Mouse (Mus musculus) G1E (cell line): ENCODE measurements around the gene Parva.

Source experiments
- CTCF ChIP-seq: IDR thresholded peaks from 2 replicates; pipeline ENCODE4 v1.5.1; 2012; ENCODE audit warnings: low read depth, low read length, inconsistent platforms, mixed read lengths
- GATA1 ChIP-seq: IDR thresholded peaks from 2 replicates; pipeline ENCODE4 v1.6.1; 2012; ENCODE audit warnings: borderline replicate concordance, low read length, inconsistent platforms, mixed read lengths
- GATA2 ChIP-seq: IDR thresholded peaks from 2 replicates; pipeline ENCODE4 v1.6.1; 2012; ENCODE audit warnings: low read depth, low read length, inconsistent platforms, borderline replicate concordance
- TAL1 ChIP-seq: conservative IDR thresholded peaks from 2 replicates; pipeline ENCODE4 v1.6.1; 2012; ENCODE audit warnings: low read depth, low read length, inconsistent platforms, mixed read lengths

DNA sequence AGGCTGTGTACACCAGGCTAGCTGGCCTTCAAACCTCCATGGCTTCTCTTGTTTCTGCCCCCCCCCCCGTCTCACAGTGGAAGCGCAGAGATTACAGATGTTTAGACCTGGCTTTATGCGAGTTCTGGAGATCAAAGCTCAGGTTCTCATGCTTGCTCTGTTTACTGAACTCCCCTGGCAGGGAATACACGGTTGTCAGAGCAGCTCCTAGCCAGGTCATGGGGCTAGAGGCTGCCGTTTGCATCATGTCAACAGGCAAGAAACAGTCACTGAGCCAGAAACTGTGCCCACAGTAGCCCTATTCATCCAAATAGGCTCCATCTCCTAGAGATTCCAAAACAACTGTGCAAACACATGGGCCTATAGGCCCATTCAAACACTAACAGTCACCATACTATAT is 40.8 kb upstream of the Parva start:
- TF ChIP-seq GATA1 (no peak), CTCF (no peak), TAL1 (no peak), GATA2 (no peak)
